Mouse (Mus musculus) cortical plate, adult 2 months (tissue): ENCODE results near the gene Kcnq5.

ENCODE experiments used
- CTCF ChIP-seq: fragments of 200-500 bp; IDR thresholded peaks from 2 replicates; pipeline ENCODE4 v1.5.1; 2011; ENCODE audit warnings: mild to moderate bottlenecking, control low read depth, low read length; ENCODE audit not compliant: insufficient read depth; ENCODE audit errors: extremely low read depth
- POLR2A ChIP-seq: fragments of 200-500 bp; IDR thresholded peaks from 2 replicates; pipeline ENCODE4 v1.6.1; 2011; ENCODE audit warnings: mild to moderate bottlenecking, low read length, control low read depth; ENCODE audit not compliant: insufficient read depth; ENCODE audit errors: extremely low read depth

GRCm38 (mm10) chr1:21419370-21419769, 542.4 kb downstream of the Kcnq5 start:
- TF ChIP-seq CTCF (peak; percentile 42), POLR2A (no peak)
